Mouse (Mus musculus) neural tube, embryonic 12.5 days (tissue): ENCODE results near the gene Ston1. TPM values are rescaled to one million over a fixed set of nuclear protein-coding genes. Genes with fewer than 3 reads are reported as not detected.

Experiments used
- ATAC-seq: fragments of 200-750 bp; cut with Nextera tagmentation; 2 replicates; pipeline ENCODE4 v1.8.0; 2017; ENCODE audit warnings: low read depth, mild to moderate bottlenecking, moderate TSS enrichment, moderate library complexity; ENCODE audit not compliant: low FRiP score
- H3K27ac ChIP-seq: fragments of 300-500 bp; sonication (generic); 2 replicates; pipeline ENCODE4 v1.5.1; 2016
- H3K27me3 ChIP-seq: fragments of 300-500 bp; sonication (generic); replicated peaks from 2 replicates; pipeline ENCODE4 v1.6.1; 2016; ENCODE audit warnings: mild to moderate bottlenecking
- H3K36me3 ChIP-seq: fragments of 300-500 bp; sonication (generic); 2 replicates; pipeline ENCODE4 v1.6.1; 2016; ENCODE audit warnings: mild to moderate bottlenecking
- H3K4me1 ChIP-seq: fragments of 300-500 bp; sonication (generic); 2 replicates; pipeline ENCODE4 v1.6.1; 2016
- H3K4me2 ChIP-seq: fragments of 300-500 bp; sonication (generic); replicated peaks from 2 replicates; pipeline ENCODE4 v1.6.1; 2016; ENCODE audit warnings: mild to moderate bottlenecking
- H3K4me3 ChIP-seq: fragments of 300-500 bp; sonication (generic); 2 replicates; pipeline ENCODE4 v1.5.1; 2016
- H3K9ac ChIP-seq: fragments of 300-500 bp; sonication (generic); 2 replicates; pipeline ENCODE4 v1.6.1; 2016; ENCODE audit warnings: mild to moderate bottlenecking
- H3K9me3 ChIP-seq: fragments of 300-500 bp; sonication (generic); 2 replicates; pipeline ENCODE4 v1.6.1; 2016; ENCODE audit warnings: mild to moderate bottlenecking
- WGBS: fragments of 180-500 bp; shearing (Covaris S2); methylation state at CpG from one replicate; pipeline ENCODE4 v1.1.7; 2016; 5-methylcytosine and 5-hydroxymethylcytosine counted together
- polyA plus RNA-seq: library from polyadenylated mRNA; unstranded; fragments of >200 nt; fragmentation: Nextera tagmentation; extraction: Ambion mirVana; gene quantifications from 2 replicates; pipeline ENCODE4 v1.2.1, GENCODE M21; 2016

The Ston1 gene
- polyA plus RNA-seq, 1 experiment from 2014 or later = 2.4 TPM

GRCm38 (mm10) chr17:88629381-88629759, 31.9 kb downstream of the Ston1 start:
- H3K27me3 ChIP-seq = no peaks in the 10 kb centered on the region
- 0 out of 2 replicates have a peak overlapping the region, but pooled peaks have one; percentile 20 for H3K27ac ChIP-seq
- peaks cover 26% of the 10 kb centered on the region for H3K4me1 ChIP-seq
- peak overlapping the region; percentile 20; the same call in 1 of the 2 replicates for H3K4me2 ChIP-seq
- H3K4me3 ChIP-seq = no peak overlapping the region
- H3K36me3 ChIP-seq = no peaks in the 10 kb centered on the region
- H3K9me3 ChIP-seq = no peaks in the 10 kb centered on the region
- H3K9ac ChIP-seq = no peak overlapping the region
- 46% methylated on average over 4 of the region's 4 CpGs for WGBS
- ATAC-seq = peak; percentile 44

DNA sequence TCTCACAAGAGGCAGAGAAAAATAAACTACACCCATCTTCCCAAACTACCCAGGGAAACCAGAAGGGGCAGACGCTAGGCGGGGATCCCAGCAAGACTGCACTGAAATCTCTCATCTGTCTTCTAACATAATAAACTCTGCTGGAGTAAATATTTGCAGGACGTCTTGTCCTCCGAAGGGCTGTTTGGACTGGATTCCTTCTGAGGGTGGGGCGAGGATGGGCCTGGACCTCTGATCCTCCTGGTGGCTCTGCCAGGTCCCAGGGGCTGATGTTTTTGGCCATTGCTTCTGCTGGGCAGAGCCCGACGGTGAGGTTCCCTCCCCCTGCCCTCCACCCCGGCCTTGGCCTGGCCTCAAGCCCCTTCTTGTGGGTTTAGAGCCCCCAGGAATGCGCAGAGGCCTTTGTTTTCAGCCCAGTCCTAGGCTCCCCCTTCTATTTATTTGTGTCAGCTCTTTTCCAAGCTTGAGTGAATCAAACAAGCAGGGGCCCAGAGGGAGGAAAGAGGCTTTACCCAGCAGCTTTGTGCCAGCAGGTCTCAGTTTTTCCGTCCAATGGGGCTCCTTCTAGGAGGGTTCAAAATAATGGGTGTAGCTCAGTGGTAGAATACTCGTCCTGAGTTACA, 32.6 kb downstream of the Ston1 start:
- Histone ChIP-seq H3K9ac (peak overlapping the region; percentile 49; the same call in 1 of the 2 replicates), H3K4me3 (no peak overlapping the region), H3K4me1 (peaks cover 26% of the 10 kb centered on the region), H3K27me3 (no peaks in the 10 kb centered on the region), H3K27ac (no peak overlapping the region), H3K9me3 (no peaks in the 10 kb centered on the region), H3K36me3 (no peaks in the 10 kb centered on the region), H3K4me2 (0 out of 2 replicates have a peak overlapping the region, but pooled peaks have one; percentile 14)
- 18% methylated on average over 11 of the region's 11 CpGs for WGBS
- ATAC-seq = peak; percentile 35; the same call in 1 of the 2 replicates

DNA sequence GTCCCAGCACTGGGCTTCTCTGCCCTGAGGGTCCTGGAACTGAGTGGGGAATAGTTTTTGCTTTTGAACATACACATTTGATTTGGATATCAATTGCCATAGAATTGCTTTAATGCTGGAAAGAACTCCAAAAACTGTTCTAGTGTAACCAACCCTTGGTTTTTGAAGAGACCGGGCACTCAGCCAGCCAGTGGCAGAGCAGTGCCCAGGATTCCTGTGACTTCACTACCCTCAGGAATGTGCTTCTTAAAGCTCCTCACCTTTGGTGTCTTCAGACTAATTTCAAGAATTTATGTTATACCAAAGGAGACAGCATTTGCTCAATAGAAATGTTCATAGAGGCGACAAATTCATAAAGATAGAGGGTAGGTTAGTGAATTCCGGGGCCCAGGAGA, 33.1 kb downstream of the Ston1 start:
- H3K9ac ChIP-seq = 0 out of 2 replicates have a peak overlapping the region, but pooled peaks have one; percentile 49
- no peak overlapping the region for H3K27ac ChIP-seq
- H3K36me3 ChIP-seq = no peaks in the 10 kb centered on the region; the same call in 1 of the 2 replicates
- H3K4me3 ChIP-seq = no peak overlapping the region
- no peaks in the 10 kb centered on the region for H3K9me3 ChIP-seq
- H3K4me1 ChIP-seq = peaks cover 26% of the 10 kb centered on the region
- no peak for ATAC-seq
- 82% methylated on average over 3 of the region's 3 CpGs for WGBS
- no peaks in the 10 kb centered on the region for H3K27me3 ChIP-seq
- no peak overlapping the region for H3K4me2 ChIP-seq

DNA sequence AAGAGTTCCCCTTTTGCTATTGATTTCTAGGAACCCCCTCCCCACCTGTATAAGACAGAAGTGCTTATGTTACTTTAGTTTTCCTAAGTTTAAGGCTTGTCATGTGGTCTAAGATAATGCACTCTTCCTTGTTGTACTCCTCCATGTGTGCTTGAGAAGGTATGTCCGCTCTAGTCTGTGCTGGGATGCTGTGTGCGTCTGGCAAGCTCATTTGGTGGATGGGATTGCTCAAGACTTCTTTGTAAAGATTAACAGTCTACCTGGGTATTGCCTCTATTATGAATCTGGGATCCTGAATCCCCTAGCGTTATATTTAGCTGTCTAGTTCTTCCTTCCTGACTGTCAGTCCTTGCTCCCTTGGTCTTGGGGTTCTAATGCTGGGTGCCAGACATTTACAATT, 35.1 kb downstream of the Ston1 start:
- H3K4me1 ChIP-seq = peaks cover 18% of the 10 kb centered on the region
- H3K9me3 ChIP-seq = no peaks in the 10 kb centered on the region
- no peak overlapping the region for H3K27ac ChIP-seq
- no peaks in the 10 kb centered on the region; the same call in 1 of the 2 replicates for H3K36me3 ChIP-seq
- H3K27me3 ChIP-seq = no peaks in the 10 kb centered on the region
- H3K4me2 ChIP-seq = no peak overlapping the region
- no peak overlapping the region for H3K4me3 ChIP-seq
- H3K9ac ChIP-seq = no peak overlapping the region
- ATAC-seq = no peak
- WGBS = 92% methylated on average over 3 of the region's 3 CpGs

DNA sequence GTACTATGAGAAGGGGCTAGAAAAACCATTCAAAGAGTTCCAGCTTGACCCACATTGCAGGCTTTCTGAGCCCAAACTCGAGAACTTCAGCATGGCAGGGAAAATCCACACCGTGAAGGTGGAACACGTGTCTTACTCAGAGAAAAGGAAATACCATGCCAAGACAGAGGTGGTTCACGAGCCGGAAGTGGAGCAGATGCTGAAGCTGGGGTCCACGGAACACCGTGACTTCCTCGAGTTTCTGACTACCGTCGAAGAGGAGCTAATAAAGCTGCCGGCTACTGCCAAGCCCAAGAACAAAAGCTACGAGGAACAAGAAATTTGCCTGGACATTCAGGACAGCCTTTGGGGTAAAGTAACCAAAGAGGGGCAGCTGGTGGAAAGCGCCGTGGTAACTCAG, 38.6 kb downstream of the Ston1 start:
- WGBS = 82% methylated on average over 14 of the region's 14 CpGs
- no peak overlapping the region for H3K4me2 ChIP-seq
- H3K4me1 ChIP-seq = no peaks in the 10 kb centered on the region
- no peak overlapping the region for H3K27ac ChIP-seq
- H3K36me3 ChIP-seq = no peaks in the 10 kb centered on the region; the same call in 1 of the 2 replicates
- ATAC-seq = no peak
- no peak overlapping the region for H3K9ac ChIP-seq
- H3K27me3 ChIP-seq = no peaks in the 10 kb centered on the region
- H3K9me3 ChIP-seq = no peaks in the 10 kb centered on the region
- no peak overlapping the region for H3K4me3 ChIP-seq

- H3K9me3 ChIP-seq = no peaks in the 10 kb centered on the region
- no peaks in the 10 kb centered on the region; the same call in 1 of the 2 replicates for H3K36me3 ChIP-seq
- no peaks in the 10 kb centered on the region for H3K27me3 ChIP-seq
- no peak overlapping the region for H3K4me2 ChIP-seq
- H3K4me1 ChIP-seq = no peaks in the 10 kb centered on the region
- no peak for ATAC-seq
- no peak overlapping the region for H3K9ac ChIP-seq
- H3K27ac ChIP-seq = no peak overlapping the region
- H3K4me3 ChIP-seq = no peak overlapping the region
- 40% methylated on average over 12 of the region's 12 CpGs for WGBS
These were observed 39.1 kb downstream of the Ston1 start for GRCm38 (mm10) chr17:88636587-88636986.

DNA sequence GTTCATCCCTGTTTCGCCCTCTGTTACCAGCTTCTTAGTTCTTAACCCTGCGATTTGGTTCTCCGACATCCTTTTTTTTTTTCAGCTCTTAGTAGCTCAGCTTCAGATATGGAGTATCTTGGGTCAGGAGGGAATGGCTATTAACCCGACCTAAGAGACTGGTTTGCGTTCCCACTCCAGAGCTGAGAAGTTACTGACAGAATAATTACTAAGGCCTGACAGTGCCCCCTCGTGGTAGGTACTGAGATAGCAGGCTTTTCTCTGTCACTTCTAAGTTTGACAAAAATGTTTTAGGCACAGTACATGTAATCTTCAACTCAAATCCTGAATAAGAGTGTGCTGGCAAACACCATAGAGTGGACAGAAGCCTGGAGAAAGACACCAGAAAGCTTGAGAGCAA, 43.5 kb downstream of the Ston1 start:
- Histone ChIP-seq H3K9ac (no peak overlapping the region), H3K9me3 (no peaks in the 10 kb centered on the region), H3K27ac (no peak overlapping the region), H3K36me3 (no peaks in the 10 kb centered on the region), H3K27me3 (no peaks in the 10 kb centered on the region), H3K4me1 (no peaks in the 10 kb centered on the region), H3K4me3 (no peak overlapping the region), H3K4me2 (no peak overlapping the region)
- 26% methylated on average over 6 of the region's 6 CpGs for WGBS
- peak; percentile 29; the same call in 1 of the 2 replicates for ATAC-seq

- no peaks in the 10 kb centered on the region for H3K27me3 ChIP-seq
- WGBS = 90% methylated on average over 8 of the region's 8 CpGs
These were observed 44.4 kb downstream of the Ston1 start for GRCm38 (mm10) chr17:88641836-88642235.

GRCm38 (mm10) chr17:88644876-88645275, 47.4 kb downstream of the Ston1 start:
- no peak overlapping the region for H3K4me2 ChIP-seq
- 92% methylated on average over 7 of the region's 7 CpGs for WGBS
- H3K9ac ChIP-seq = no peak overlapping the region
- H3K4me3 ChIP-seq = no peak overlapping the region
- ATAC-seq = no peak
- H3K4me1 ChIP-seq = no peaks in the 10 kb centered on the region
- H3K36me3 ChIP-seq = no peaks in the 10 kb centered on the region
- no peaks in the 10 kb centered on the region for H3K27me3 ChIP-seq
- no peak overlapping the region for H3K27ac ChIP-seq
- H3K9me3 ChIP-seq = no peaks in the 10 kb centered on the region

More at GRCm38 (mm10) chr17:88641836-88642235, 44.4 kb downstream of the Ston1 start:
- Histone ChIP-seq H3K4me1 (no peaks in the 10 kb centered on the region), H3K4me3 (no peak overlapping the region), H3K9me3 (no peaks in the 10 kb centered on the region), H3K4me2 (no peak overlapping the region), H3K9ac (no peak overlapping the region), H3K36me3 (no peaks in the 10 kb centered on the region), H3K27ac (no peak overlapping the region)
- no peak for ATAC-seq

GRCm38 (mm10) chr17:88645299-88645698, 47.8 kb downstream of the Ston1 start:
- no peaks in the 10 kb centered on the region for H3K9me3 ChIP-seq
- H3K27me3 ChIP-seq = no peaks in the 10 kb centered on the region
- H3K9ac ChIP-seq = no peak overlapping the region
- no peak overlapping the region for H3K4me3 ChIP-seq
- no peak overlapping the region for H3K27ac ChIP-seq
- no peak overlapping the region for H3K4me2 ChIP-seq
- no peaks in the 10 kb centered on the region for H3K4me1 ChIP-seq
- H3K36me3 ChIP-seq = no peaks in the 10 kb centered on the region
- 92% methylated on average over 11 of the region's 11 CpGs for WGBS
- no peak for ATAC-seq

GRCm38 (mm10) chr17:88647149-88647548, 49.7 kb downstream of the Ston1 start:
- no peaks in the 10 kb centered on the region for H3K9me3 ChIP-seq
- no peak overlapping the region for H3K9ac ChIP-seq
- H3K4me1 ChIP-seq = no peaks in the 10 kb centered on the region
- H3K36me3 ChIP-seq = no peaks in the 10 kb centered on the region
- WGBS = 92% methylated on average over 3 of the region's 3 CpGs
- H3K27me3 ChIP-seq = no peaks in the 10 kb centered on the region
- H3K4me2 ChIP-seq = no peak overlapping the region
- H3K27ac ChIP-seq = no peak overlapping the region
- no peak overlapping the region for H3K4me3 ChIP-seq
- ATAC-seq = no peak

GRCm38 (mm10) chr17:88652010-88652409, 54.5 kb downstream of the Ston1 start:
- Histone ChIP-seq H3K36me3 (no peaks in the 10 kb centered on the region), H3K9me3 (no peaks in the 10 kb centered on the region), H3K9ac (no peak overlapping the region), H3K4me3 (no peak overlapping the region), H3K27me3 (no peaks in the 10 kb centered on the region), H3K27ac (no peak overlapping the region), H3K4me1 (no peaks in the 10 kb centered on the region), H3K4me2 (no peak overlapping the region)
- 5% methylated on average over 9 of the region's 9 CpGs for WGBS
- peak; percentile 34; the same call in 1 of the 2 replicates for ATAC-seq
